Mouse (Mus musculus) bone marrow macrophage, adult 2 months (primary cell): ENCODE results near the gene Tat. TPM values are rescaled to one million over a fixed set of nuclear protein-coding genes. Genes with fewer than 3 reads are reported as not detected.

Experiments
- H3K27ac ChIP-seq: 2 replicates; pipeline ENCODE4 v1.5.1; 2012; ENCODE audit warnings: low read depth, low read length; ENCODE audit not compliant: insufficient read depth
- H3K4me1 ChIP-seq: 2 replicates; pipeline ENCODE4 v1.6.1; 2012; ENCODE audit warnings: low read length; ENCODE audit not compliant: control insufficient read depth, insufficient read depth
- H3K4me3 ChIP-seq: 2 replicates; pipeline ENCODE4 v1.5.1; 2012; ENCODE audit warnings: mild to moderate bottlenecking, low read length, moderate library complexity; ENCODE audit not compliant: insufficient read depth
- CTCF ChIP-seq: IDR thresholded peaks from 2 replicates; pipeline ENCODE4 v1.5.1; 2012; ENCODE audit warnings: low read depth, mild to moderate bottlenecking, low read length, moderate library complexity
- POLR2A ChIP-seq: IDR thresholded peaks from 2 replicates; pipeline ENCODE4 v1.6.1; 2012; ENCODE audit warnings: mild to moderate bottlenecking, low read depth, low read length, borderline replicate concordance
- polyA plus RNA-seq: library from polyadenylated mRNA; stranded (reverse); fragments of >200 nt; gene quantifications from 2 replicates; pipeline ENCODE4 v1.2.4, GENCODE M21; 2012; ENCODE audit not compliant: missing spikeins, insufficient read depth, insufficient read length

Tat gene
- polyA plus RNA-seq, result not detected in 2 replicates

- Histone ChIP-seq H3K27ac (no peak within 1 kb of the TSS), H3K4me1 (no peaks in the 10 kb centered on the region), H3K4me3 (no peak within 1 kb of the TSS)
- no peak for TF ChIP-seq POLR2A
- no peak for TF ChIP-seq CTCF
These were observed at the start of gene Tat for GRCm38 (mm10) chr8:109990224-109990623. TSS of gene Tat (plus strand) at chr8:109990437.

- H3K27ac ChIP-seq, result no peak overlapping the region
These were observed 48.5 kb upstream of the Tat start for GRCm38 (mm10) chr8:109941606-109942360.

GRCm38 (mm10) chr8:109945153-109945632 lies 45.0 kb upstream of the Tat start:
- TF ChIP-seq CTCF, result no peak
- TF ChIP-seq POLR2A, result no peak
- Histone ChIP-seq H3K4me3 (no peak overlapping the region), H3K4me1 (peaks cover 4% of the 10 kb centered on the region; the same call in 1 of the 2 replicates), H3K27ac (no peak overlapping the region)

More at GRCm38 (mm10) chr8:109941606-109942360, 48.5 kb upstream of the Tat start:
- Histone ChIP-seq H3K4me3 (no peak overlapping the region), H3K4me1 (no peaks in the 10 kb centered on the region)
- TF ChIP-seq POLR2A (no peak), CTCF (no peak)

DNA sequence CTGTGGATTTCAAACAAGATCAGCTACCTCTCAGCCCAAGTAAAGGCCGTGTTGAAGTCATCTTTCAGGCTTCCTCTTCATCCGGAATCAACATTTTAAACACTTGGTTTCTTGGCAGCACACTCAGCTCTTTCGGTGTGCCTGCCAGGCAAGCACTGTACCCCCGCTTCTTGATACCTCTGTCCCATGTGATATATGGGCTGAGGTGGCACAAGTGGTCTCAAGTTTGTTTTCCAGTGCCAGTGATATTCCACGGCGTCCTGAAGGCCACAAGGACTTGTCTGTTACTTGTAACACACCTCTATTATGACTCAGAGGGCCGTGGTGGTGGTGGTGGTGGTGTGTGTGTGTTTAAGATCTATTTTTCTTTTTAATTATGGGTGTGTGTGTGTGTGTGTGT lies 44.5 kb upstream of the Tat start:
- no peak for TF ChIP-seq CTCF
- TF ChIP-seq POLR2A, result no peak
- no peak overlapping the region for H3K4me3 ChIP-seq
- no peak overlapping the region for H3K27ac ChIP-seq
- H3K4me1 ChIP-seq, result peaks cover 4% of the 10 kb centered on the region; the same call in 1 of the 2 replicates

GRCm38 (mm10) chr8:109946272-109946671 lies 44.0 kb upstream of the Tat start:
- H3K27ac ChIP-seq, result no peak overlapping the region
- H3K4me3 ChIP-seq, result no peak overlapping the region
- TF ChIP-seq CTCF (no peak), POLR2A (no peak)
- H3K4me1 ChIP-seq, result peaks cover 4% of the 10 kb centered on the region; the same call in 1 of the 2 replicates

DNA sequence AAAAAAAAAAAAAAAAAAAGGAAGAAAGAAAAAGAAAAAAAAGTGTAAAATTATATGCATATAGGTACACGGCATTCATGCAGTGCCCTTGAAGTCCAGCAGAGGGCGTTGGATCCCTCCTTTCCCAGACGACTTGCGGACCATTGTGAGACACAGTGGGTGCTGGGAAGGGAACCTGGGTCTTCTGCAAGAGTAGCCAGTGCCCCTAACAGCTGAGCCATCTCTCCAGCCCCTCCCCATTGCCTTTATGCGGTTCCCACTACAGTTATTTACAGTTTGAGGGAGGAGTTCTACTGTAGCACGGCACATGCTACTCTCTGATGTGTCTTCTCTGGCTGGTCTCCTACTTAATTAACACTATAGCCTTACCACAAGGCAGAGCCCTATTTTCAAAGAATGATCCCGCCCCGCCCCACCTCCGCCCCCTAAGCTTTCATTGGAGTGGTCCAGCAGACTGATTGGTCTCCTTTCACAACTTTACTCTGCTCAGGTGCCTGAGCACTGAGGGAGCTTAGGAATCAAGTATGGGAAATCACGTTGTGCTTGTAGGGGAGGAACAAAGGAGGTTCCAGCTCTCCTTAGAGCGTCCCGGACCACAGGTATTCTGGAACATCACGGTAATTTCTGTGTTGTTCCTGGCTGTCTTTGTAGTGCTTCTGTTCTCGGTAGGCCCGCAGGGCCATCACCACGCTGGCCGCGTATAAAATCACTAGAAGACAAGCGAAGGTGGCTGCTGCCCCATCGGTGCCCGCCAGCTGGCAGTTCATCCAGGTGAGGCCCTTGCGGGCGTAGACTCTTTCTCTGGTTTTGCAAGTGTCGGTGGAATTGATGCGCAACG lies 42.6 kb upstream of the Tat start:
- Histone ChIP-seq H3K27ac (no peak overlapping the region), H3K4me3 (peak overlapping the region; percentile 46), H3K4me1 (peaks cover 4% of the 10 kb centered on the region; the same call in 1 of the 2 replicates)
- TF ChIP-seq POLR2A, result no peak
- TF ChIP-seq CTCF, result peak; percentile 61

- Histone ChIP-seq H3K27ac (no peak overlapping the region), H3K4me1 (peaks cover 4% of the 10 kb centered on the region; the same call in 1 of the 2 replicates), H3K4me3 (peak overlapping the region; percentile 46)
- no peak for TF ChIP-seq CTCF
- no peak for TF ChIP-seq POLR2A
These were observed 42.0 kb upstream of the Tat start for GRCm38 (mm10) chr8:109948285-109948564.

DNA sequence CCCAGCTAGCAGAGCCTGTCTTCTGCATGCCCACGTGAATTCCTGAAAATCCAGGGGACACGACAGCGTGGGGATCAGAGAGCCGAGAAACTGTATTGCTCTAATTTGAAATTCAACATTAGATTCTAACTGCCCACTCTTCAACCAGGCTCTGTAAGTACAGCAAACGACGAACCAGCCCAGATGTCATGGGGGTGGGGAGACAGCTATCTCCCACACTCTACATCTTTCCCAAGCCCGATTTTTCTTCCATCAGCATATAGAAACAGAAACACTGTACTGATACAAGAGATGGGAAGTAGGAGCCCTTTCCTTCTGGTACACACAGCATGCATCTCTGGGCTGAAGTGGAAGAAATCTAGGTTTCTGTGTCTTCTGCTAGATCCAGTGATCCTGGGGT lies 38.1 kb upstream of the Tat start:
- Histone ChIP-seq H3K4me1 (peaks cover 8% of the 10 kb centered on the region; the same call in 1 of the 2 replicates), H3K4me3 (no peak overlapping the region), H3K27ac (no peak overlapping the region)
- TF ChIP-seq CTCF (no peak), POLR2A (no peak)

- Histone ChIP-seq H3K4me1 (peaks cover 9% of the 10 kb centered on the region; the same call in 1 of the 2 replicates), H3K27ac (no peak overlapping the region), H3K4me3 (no peak overlapping the region)
- TF ChIP-seq CTCF (no peak), POLR2A (no peak)
These were observed 35.7 kb upstream of the Tat start for GRCm38 (mm10) chr8:109954486-109954948.
